Mouse (Mus musculus): Measurements from ENCODE around the gene Rnaseh2c. TPM values are rescaled to one million over a fixed set of nuclear protein-coding genes. Genes with fewer than 3 reads are reported as not detected.
A peak's percentile ranks its signal among the peaks of the same experiment; 100 is the strongest.

Gene Rnaseh2c
- total RNA-seq, 4 experiments from 2014 or later: 49.9 to 66.3 (median 64.9) TPM

GRCm38 (mm10) chr19:5629907-5630306 is 28.2 kb downstream of the Rnaseh2c start:
- DNase-seq (ENCODE audit: low spot score): no peak

- DNase-seq (ENCODE audit: low spot score): no peak
These were observed 30.4 kb downstream of the Rnaseh2c start for GRCm38 (mm10) chr19:5632120-5632519.

- no peak for DNase-seq (ENCODE audit: low spot score)
These were observed 34.4 kb downstream of the Rnaseh2c start for GRCm38 (mm10) chr19:5636036-5636570.

GRCm38 (mm10) chr19:5636571-5637041 is 34.9 kb downstream of the Rnaseh2c start:
- DNase-seq (ENCODE audit: low spot score): peak; percentile 81

- DNase-seq (ENCODE audit: low spot score): peak; percentile 93
These were observed 35.7 kb downstream of the Rnaseh2c start, which contains the start of gene Rela for GRCm38 (mm10) chr19:5637069-5638047. Gene Rela, plus strand, starts transcription at chr19:5637483.

- no peak for DNase-seq (ENCODE audit: low spot score)
These were observed 36.8 kb downstream of the Rnaseh2c start for GRCm38 (mm10) chr19:5638416-5639005.

- DNase-seq (ENCODE audit: low spot score): no peak
These were observed 38.7 kb downstream of the Rnaseh2c start for GRCm38 (mm10) chr19:5640339-5640738.

GRCm38 (mm10) chr19:5641021-5641420 is 39.3 kb downstream of the Rnaseh2c start:
- no peak for DNase-seq (ENCODE audit: low spot score)

- no peak for DNase-seq (ENCODE audit: low spot score)
These were observed 40.0 kb downstream of the Rnaseh2c start for GRCm38 (mm10) chr19:5641641-5642040.

- DNase-seq (ENCODE audit: low spot score): no peak
These were observed 43.6 kb downstream of the Rnaseh2c start for GRCm38 (mm10) chr19:5645280-5645679.

- DNase-seq (ENCODE audit: low spot score): no peak
These were observed 45.2 kb downstream of the Rnaseh2c start for GRCm38 (mm10) chr19:5646731-5647330.

GRCm38 (mm10) chr19:5647791-5648190 is 46.1 kb downstream of the Rnaseh2c start:
- DNase-seq (ENCODE audit: low spot score): no peak

GRCm38 (mm10) chr19:5648401-5649297 is 47.0 kb downstream of the Rnaseh2c start:
- DNase-seq (ENCODE audit: low spot score): peak; percentile 85

- peak; percentile 72 for DNase-seq (ENCODE audit: low spot score)
These were observed 47.6 kb downstream of the Rnaseh2c start for GRCm38 (mm10) chr19:5649298-5649741.

GRCm38 (mm10) chr19:5651502-5652274 is 50.0 kb downstream of the Rnaseh2c start:
- no peak for DNase-seq (ENCODE audit: low spot score)

GRCm38 (mm10) chr19:5652570-5652969 is 50.9 kb downstream of the Rnaseh2c start:
- DNase-seq (ENCODE audit: low spot score): no peak

- no peak for DNase-seq (ENCODE audit: low spot score)
These were observed 52.5 kb downstream of the Rnaseh2c start for GRCm38 (mm10) chr19:5653969-5654719.

GRCm38 (mm10) chr19:5654720-5655298 is 53.1 kb downstream of the Rnaseh2c start:
- DNase-seq (ENCODE audit: low spot score): no peak
